19 mouse cellular contexts compared by ENCODE assay signal in genomic region chr1:136040452-136040851, GRCm38 (mm10). TPM values are rescaled to one million over a fixed set of nuclear protein-coding genes. Genes with fewer than 3 reads are reported as not detected.
DNase-seq lines count a peak whose midpoint lies in the region; ATAC-seq lines count a peak whose summit lies in the region.
"Had no signal": no experiment of that assay in that cellular context is flagged by ENCODE, and none has a peak within 500 bp of the region (broad histone marks: within the 10 kb centered on the region; RNA-seq: fewer than 3 reads in every experiment).

No protein-coding gene starts in this region.

- H3K27me3 ChIP-seq in heart, embryonic 12.5 days (replicated peaks) = peaks cover 49% of the 10 kb centered on the region
- 0 out of 2 replicates have a peak, but pooled peaks cover 4% of the 10 kb centered on the region for H3K27me3 ChIP-seq in limb, embryonic 11.5 days (ENCODE audit: control insufficient read depth, insufficient read depth, low read length)
- H3K27me3 ChIP-seq in limb, embryonic 10.5 days (ENCODE audit: low read depth, poor library complexity, severe bottlenecking) = peaks cover 39% of the 10 kb centered on the region
- H3K27me3 ChIP-seq in embryonic facial prominence, embryonic 12.5 days = 0 out of 2 replicates have a peak, but pooled peaks cover 3% of the 10 kb centered on the region
- H3K27me3 ChIP-seq in midbrain, embryonic 14.5 days (ENCODE audit: control insufficient read depth, insufficient read depth, low read length) = no peaks in the 10 kb centered on the region

- H3K4me2 ChIP-seq in heart, embryonic 12.5 days = 0 out of 2 replicates have a peak overlapping the region, but pooled peaks have one; percentile 23
- peak overlapping the region; percentile 10; the same call in 1 of the 2 replicates for H3K4me2 ChIP-seq in limb, embryonic 11.5 days (ENCODE audit: low read depth, severe bottlenecking)
- H3K4me2 ChIP-seq in embryonic facial prominence, embryonic 12.5 days (replicated peaks) = peak overlapping the region; percentile 27
- peak overlapping the region; percentile 19; the same call in 1 of the 2 replicates for H3K4me2 ChIP-seq in midbrain, embryonic 14.5 days (ENCODE audit: low read length)

- peaks cover 5% of the 10 kb centered on the region; the same call in 1 of the 2 replicates for H3K36me3 ChIP-seq in heart, embryonic 12.5 days
- peaks cover 2% of the 10 kb centered on the region; the same call in 1 of the 2 replicates for H3K36me3 ChIP-seq in limb, embryonic 11.5 days (ENCODE audit: control insufficient read depth, insufficient read depth, low read length)
- H3K36me3 ChIP-seq in limb, embryonic 10.5 days = peaks cover 6% of the 10 kb centered on the region
- peaks cover 2% of the 10 kb centered on the region for H3K36me3 ChIP-seq in embryonic facial prominence, embryonic 12.5 days
- peaks cover 4% of the 10 kb centered on the region for H3K36me3 ChIP-seq in midbrain, embryonic 14.5 days (ENCODE audit: control insufficient read depth, insufficient read depth, low read length)

- no peak overlapping the region for H3K9ac ChIP-seq in heart, embryonic 12.5 days
- H3K9ac ChIP-seq in limb, embryonic 11.5 days (ENCODE audit: low read length) = no peak overlapping the region
- no peak overlapping the region for H3K9ac ChIP-seq in embryonic facial prominence, embryonic 12.5 days
- no peak overlapping the region for H3K9ac ChIP-seq in midbrain, embryonic 14.5 days (replicated peaks; ENCODE audit: low read length)

- no peaks in the 10 kb centered on the region for H3K9me3 ChIP-seq in heart, embryonic 12.5 days (replicated peaks)
- no peaks in the 10 kb centered on the region for H3K9me3 ChIP-seq in limb, embryonic 11.5 days (ENCODE audit: control insufficient read depth, low read length)
- no peaks in the 10 kb centered on the region for H3K9me3 ChIP-seq in limb, embryonic 10.5 days (replicated peaks)
- H3K9me3 ChIP-seq in embryonic facial prominence, embryonic 12.5 days = no peaks in the 10 kb centered on the region
- no peaks in the 10 kb centered on the region for H3K9me3 ChIP-seq in midbrain, embryonic 14.5 days (ENCODE audit: control insufficient read depth, low read length)

- ATAC-seq in heart, embryonic 12.5 days (ENCODE audit: insufficient number of reproducible peaks, low FRiP score) = no peak
- ATAC-seq in limb, embryonic 11.5 days (ENCODE audit: insufficient number of reproducible peaks, low FRiP score, low TSS enrichment, low read depth) = no peak; the same call in 1 of the 2 replicates
- ATAC-seq in embryonic facial prominence, embryonic 12.5 days (ENCODE audit: insufficient number of reproducible peaks, insufficient read depth, low FRiP score, low TSS enrichment) = peak; percentile 61; the same call in 1 of the 2 replicates
- no peak; the same call in 1 of the 2 replicates for ATAC-seq in midbrain, embryonic 14.5 days (ENCODE audit: low FRiP score, low TSS enrichment)

- DNase-seq in heart, adult 8-10 months (ENCODE audit: low spot score) = no peak
- DNase-seq in limb, embryonic 11.5 days (ENCODE audit: low spot score) = peak; percentile 36
- DNase-seq in limb, embryonic 10.5 days (ENCODE audit: low spot score) = no peak
- DNase-seq in midbrain, embryonic 14.5 days = peak; percentile 12
- DNase-seq in layer of hippocampus, adult 11-12 months (ENCODE audit: low spot score) = no peak
- DNase-seq in gastrocnemius, postnatal 36 days = no peak
- DNase-seq: adrenal gland, postnatal 36 days; heart, postnatal 36 days; kidney, postnatal 10 days; liver; lung, postnatal 36 days; right cerebral cortex, postnatal 4 days had no signal

- H3K27ac ChIP-seq in heart, embryonic 12.5 days (ENCODE audit: poor library complexity, severe bottlenecking) = no peak overlapping the region
- H3K27ac ChIP-seq in limb, embryonic 11.5 days (replicated peaks; ENCODE audit: low read depth, low read length) = no peak overlapping the region
- H3K27ac ChIP-seq in limb, embryonic 10.5 days = no peak overlapping the region
- H3K27ac ChIP-seq in embryonic facial prominence, embryonic 12.5 days = no peak overlapping the region
- H3K27ac ChIP-seq in midbrain, embryonic 14.5 days (replicated peaks; ENCODE audit: low read depth, low read length) = no peak overlapping the region

- intact Hi-C loops in gastrocnemius, postnatal 36 days (cut with DNase I) = loop anchor here (5.0 kb wide), 1 partner anchor 83 kb away; no protein-coding TSS in a partner anchor

- peaks cover 21% of the 10 kb centered on the region for H3K4me1 ChIP-seq in heart, embryonic 12.5 days (replicated peaks)
- 0 out of 2 replicates have a peak, but pooled peaks cover 12% of the 10 kb centered on the region for H3K4me1 ChIP-seq in limb, embryonic 11.5 days (ENCODE audit: control insufficient read depth, insufficient read depth, low read length)
- H3K4me1 ChIP-seq in limb, embryonic 10.5 days = peaks cover 20% of the 10 kb centered on the region; the same call in 1 of the 2 replicates
- H3K4me1 ChIP-seq in embryonic facial prominence, embryonic 12.5 days = peaks cover 15% of the 10 kb centered on the region
- peaks cover 10% of the 10 kb centered on the region for H3K4me1 ChIP-seq in midbrain, embryonic 14.5 days (ENCODE audit: control insufficient read depth, insufficient read depth, low read length)

- no peak overlapping the region for H3K4me3 ChIP-seq in heart, embryonic 12.5 days
- no peak overlapping the region for H3K4me3 ChIP-seq in limb, embryonic 11.5 days (ENCODE audit: low read depth, low read length)
- no peak overlapping the region for H3K4me3 ChIP-seq in limb, embryonic 10.5 days
- 0 out of 2 replicates have a peak overlapping the region, but pooled peaks have one; percentile 3 for H3K4me3 ChIP-seq in embryonic facial prominence, embryonic 12.5 days
- H3K4me3 ChIP-seq in midbrain, embryonic 14.5 days (replicated peaks; ENCODE audit: low read depth, low read length) = no peak overlapping the region

- 14% methylated on average over 11 of the region's 11 CpGs for WGBS in heart, embryonic 12.5 days
- 10% methylated on average over 11 of the region's 11 CpGs for WGBS in limb, embryonic 11.5 days
- WGBS in limb, embryonic 10.5 days = 13% methylated on average over 11 of the region's 11 CpGs
- WGBS in embryonic facial prominence, embryonic 12.5 days = 14% methylated on average over 11 of the region's 11 CpGs
- WGBS in midbrain, embryonic 14.5 days = 22% methylated on average over 11 of the region's 11 CpGs

RNA-seq across cellular contexts. Expression of gene Ascl5, which starts 10.2 kb away (rescaled TPM):
- polyA plus RNA-seq in heart, embryonic 12.5 days (2016; fragmentation: Nextera tagmentation; extraction: Ambion mirVana) = not detected in 2 replicates
- not detected for total RNA-seq in heart, adult 8-10 months (2022)
- not detected in 2 replicates for polyA plus RNA-seq in limb, embryonic 11.5 days (2014; fragmentation: Nextera tagmentation; extraction: Ambion mirVana)
- polyA plus RNA-seq in limb, embryonic 10.5 days (2016; fragmentation: Nextera tagmentation; extraction: Ambion mirVana) = not detected in 2 replicates
- polyA plus RNA-seq in embryonic facial prominence, embryonic 12.5 days (2016; fragmentation: Nextera tagmentation; extraction: Ambion mirVana) = 0.42 TPM in 1 of 2 replicates, not detected in the other
- polyA plus RNA-seq in midbrain, embryonic 14.5 days (2014; fragmentation: Nextera tagmentation; extraction: Ambion mirVana) = not detected in 2 replicates
- total RNA-seq in gastrocnemius, postnatal 36 days (2021) = not detected
- total RNA-seq: adrenal gland, postnatal 36 days; common myeloid progenitor, adult 5-6 weeks; granulocyte monocyte progenitor cell, adult 5-6 weeks; heart, postnatal 36 days; layer of hippocampus, postnatal 25 days; MEL had no signal
- polyA plus RNA-seq: testis, adult 2 months had no signal

RNA-seq across cellular contexts. Expression of gene Cacna1s, which starts 12.1 kb away (rescaled TPM):
- 0.57 and 0.78 TPM in 2 replicates for polyA plus RNA-seq in heart, embryonic 12.5 days (2016; fragmentation: Nextera tagmentation; extraction: Ambion mirVana)
- total RNA-seq in heart, adult 8-10 months (2022) = 10 to 100 TPM; 15.3 to 19.4 (median 18.4) TPM
- polyA plus RNA-seq in limb, embryonic 11.5 days (2014; fragmentation: Nextera tagmentation; extraction: Ambion mirVana) = 0.17 and 0.21 TPM in 2 replicates
- 0.06 TPM in 1 of 2 replicates, not detected in the other for polyA plus RNA-seq in limb, embryonic 10.5 days (2016; fragmentation: Nextera tagmentation; extraction: Ambion mirVana)
- polyA plus RNA-seq in embryonic facial prominence, embryonic 12.5 days (2016; fragmentation: Nextera tagmentation; extraction: Ambion mirVana) = 1.2 and 1.3 TPM in 2 replicates
- polyA plus RNA-seq in midbrain, embryonic 14.5 days (2014; fragmentation: Nextera tagmentation; extraction: Ambion mirVana) = not detected in 2 replicates
- total RNA-seq in gastrocnemius, postnatal 36 days (2021) = 100 to 1,000 TPM; 697 to 835 TPM
- total RNA-seq: common myeloid progenitor, adult 5-6 weeks; granulocyte monocyte progenitor cell, adult 5-6 weeks; MEL had no signal

RNA-seq across cellular contexts. Expression of gene Tmem9, which starts 32.5 kb away (rescaled TPM):
- 126 and 131 TPM in 2 replicates for polyA plus RNA-seq in heart, embryonic 12.5 days (2016; fragmentation: Nextera tagmentation; extraction: Ambion mirVana)
- 10 to 100 TPM; 12.6 to 21.0 (median 17.3) TPM for total RNA-seq in heart, adult 8-10 months (2022)
- 60.6 and 99.8 TPM in 2 replicates for polyA plus RNA-seq in limb, embryonic 11.5 days (2014; fragmentation: Nextera tagmentation; extraction: Ambion mirVana)
- 147 and 162 TPM in 2 replicates for polyA plus RNA-seq in limb, embryonic 10.5 days (2016; fragmentation: Nextera tagmentation; extraction: Ambion mirVana)
- 172 and 173 TPM in 2 replicates for polyA plus RNA-seq in embryonic facial prominence, embryonic 12.5 days (2016; fragmentation: Nextera tagmentation; extraction: Ambion mirVana)
- 90.4 and 140 TPM in 2 replicates for polyA plus RNA-seq in midbrain, embryonic 14.5 days (2014; fragmentation: Nextera tagmentation; extraction: Ambion mirVana)
- total RNA-seq in gastrocnemius, postnatal 36 days (2021) = 1 to 10 TPM; 5.4 to 7.8 TPM

RNA-seq across cellular contexts. Expression of gene Igfn1, which starts 34.3 kb away (rescaled TPM):
- 0.06 TPM in 1 of 2 replicates, not detected in the other for polyA plus RNA-seq in heart, embryonic 12.5 days (2016; fragmentation: Nextera tagmentation; extraction: Ambion mirVana)
- total RNA-seq in heart, adult 8-10 months (2022) = under 1 TPM; 0.05 to 0.16 (median 0.10) TPM
- polyA plus RNA-seq in limb, embryonic 11.5 days (2014; fragmentation: Nextera tagmentation; extraction: Ambion mirVana) = 0.13 and 0.17 TPM in 2 replicates
- 0.04 TPM in 1 of 2 replicates, not detected in the other for polyA plus RNA-seq in limb, embryonic 10.5 days (2016; fragmentation: Nextera tagmentation; extraction: Ambion mirVana)
- 0.09 TPM in 1 of 2 replicates, not detected in the other for polyA plus RNA-seq in embryonic facial prominence, embryonic 12.5 days (2016; fragmentation: Nextera tagmentation; extraction: Ambion mirVana)
- polyA plus RNA-seq in midbrain, embryonic 14.5 days (2014; fragmentation: Nextera tagmentation; extraction: Ambion mirVana) = not detected in 2 replicates
- 10 to 100 TPM; 21.5 to 36.2 TPM for total RNA-seq in gastrocnemius, postnatal 36 days (2021)
- total RNA-seq: common myeloid progenitor, adult 5-6 weeks; granulocyte monocyte progenitor cell, adult 5-6 weeks; heart, postnatal 36 days had no signal

Comparison
In these comparisons a context has a peak if more than half of its experiments do, and no peak if none do; other contexts are left out.
1. DNase-seq: peak in limb, embryonic 11.5 days (single experiment) and midbrain, embryonic 14.5 days (single experiment); none in heart, adult 8-10 months (single experiment), limb, embryonic 10.5 days (single experiment), layer of hippocampus, adult 11-12 months (single experiment) and gastrocnemius, postnatal 36 days (0 of 2).
2. Peak in every context shown above with its lines, with median percentiles within 50 percentile points of each other: H3K4me2 ChIP-seq.